Mouse (Mus musculus) stomach, embryonic 16.5 days (tissue): ENCODE measurements around the gene Cby3. TPM values are rescaled to one million over a fixed set of nuclear protein-coding genes. Genes with fewer than 3 reads are reported as not detected.
"Not testable (repeated sequence)": the region's sequence is repeated elsewhere in the genome, so short reads cannot be mapped to it uniquely, and the experiment has no call there.

Experiments
- ATAC-seq: fragments of 200-750 bp; cut with Nextera tagmentation; 2 replicates; pipeline ENCODE4 v1.8.0; 2017; ENCODE audit warnings: moderate number of reproducible peaks, moderate TSS enrichment; ENCODE audit not compliant: insufficient read depth, low FRiP score
- H3K27ac ChIP-seq: fragments of 300-500 bp; sonication (generic); 2 replicates; pipeline ENCODE4 v1.5.1; 2014; ENCODE audit warnings: low read length
- H3K27me3 ChIP-seq: fragments of 300-500 bp; sonication (generic); 2 replicates; pipeline ENCODE4 v1.6.1; 2014; ENCODE audit warnings: low read length, control low read depth, mixed read lengths; ENCODE audit not compliant: control insufficient read depth, insufficient read depth
- H3K36me3 ChIP-seq: fragments of 300-500 bp; sonication (generic); 2 replicates; pipeline ENCODE4 v1.6.1; 2014; ENCODE audit warnings: low read length; ENCODE audit not compliant: control insufficient read depth, insufficient read depth
- H3K4me1 ChIP-seq: fragments of 300-500 bp; sonication (generic); 2 replicates; pipeline ENCODE4 v1.6.1; 2014; ENCODE audit warnings: low read length, control low read depth, mixed read lengths; ENCODE audit not compliant: control insufficient read depth, insufficient read depth
- H3K4me2 ChIP-seq: fragments of 300-500 bp; sonication (generic); 2 replicates; pipeline ENCODE4 v1.6.1; 2014; ENCODE audit warnings: low read depth, low read length, mixed read lengths
- H3K4me3 ChIP-seq: fragments of 300-500 bp; sonication (generic); replicated peaks from 2 replicates; pipeline ENCODE4 v1.5.1; 2014; ENCODE audit warnings: mild to moderate bottlenecking, low read length
- H3K9ac ChIP-seq: fragments of 300-500 bp; sonication (generic); 2 replicates; pipeline ENCODE4 v1.6.1; 2014; ENCODE audit warnings: low read length
- H3K9me3 ChIP-seq: fragments of 300-500 bp; sonication (generic); replicated peaks from 2 replicates; pipeline ENCODE4 v1.6.1; 2016; ENCODE audit warnings: low read length, control low read depth; ENCODE audit not compliant: control insufficient read depth
- WGBS: fragments of 180-500 bp; shearing (Covaris S2); extraction: QIAGEN DNeasy Blood & Tissue Kit; methylation state at CpG from one replicate; pipeline ENCODE4 v1.1.7; 2014; 5-methylcytosine and 5-hydroxymethylcytosine counted together
- polyA plus RNA-seq: library from polyadenylated mRNA; unstranded; fragments of >200 nt; fragmentation: Nextera tagmentation; extraction: Ambion mirVana; gene quantifications from 2 replicates; pipeline ENCODE4 v1.2.1, GENCODE M21; 2015

Cby3 gene
- 0.19 and 0.46 TPM in 2 replicates for polyA plus RNA-seq

DNA sequence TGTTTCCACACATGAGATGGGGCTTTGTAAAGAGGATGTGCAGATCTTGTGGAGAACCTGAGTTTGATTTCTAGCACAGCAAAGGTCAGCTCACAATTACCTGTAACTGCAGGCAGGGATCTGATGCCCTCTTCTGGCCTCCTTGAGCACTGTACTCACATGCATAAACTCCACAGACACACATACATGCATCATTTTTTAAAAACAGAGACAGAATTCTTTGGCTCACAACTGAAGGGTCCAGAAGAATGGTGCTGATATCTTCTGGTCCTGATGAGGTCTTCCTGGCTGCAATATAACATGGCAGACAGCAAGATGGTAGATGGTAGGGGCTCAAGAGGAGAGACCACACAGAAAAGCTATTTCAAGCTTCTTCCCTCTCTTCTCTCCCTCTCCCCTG lies at the start of gene Cby3:
Gene Cby3 (plus strand): TSS at position 301 of the 400 bp plus-strand sequence.
- H3K27ac ChIP-seq: no peak within 1 kb of the TSS
- no peak within 1 kb of the TSS for H3K9ac ChIP-seq
- no peaks in the 10 kb centered on the region for H3K36me3 ChIP-seq
- ATAC-seq: no peak
- no peaks in the 10 kb centered on the region; the same call in 1 of the 2 replicates for H3K27me3 ChIP-seq
- H3K4me1 ChIP-seq: no peaks in the 10 kb centered on the region
- H3K4me2 ChIP-seq: no peak within 1 kb of the TSS
- H3K9me3 ChIP-seq: no peaks in the 10 kb centered on the region
- no peak within 1 kb of the TSS for H3K4me3 ChIP-seq

DNA sequence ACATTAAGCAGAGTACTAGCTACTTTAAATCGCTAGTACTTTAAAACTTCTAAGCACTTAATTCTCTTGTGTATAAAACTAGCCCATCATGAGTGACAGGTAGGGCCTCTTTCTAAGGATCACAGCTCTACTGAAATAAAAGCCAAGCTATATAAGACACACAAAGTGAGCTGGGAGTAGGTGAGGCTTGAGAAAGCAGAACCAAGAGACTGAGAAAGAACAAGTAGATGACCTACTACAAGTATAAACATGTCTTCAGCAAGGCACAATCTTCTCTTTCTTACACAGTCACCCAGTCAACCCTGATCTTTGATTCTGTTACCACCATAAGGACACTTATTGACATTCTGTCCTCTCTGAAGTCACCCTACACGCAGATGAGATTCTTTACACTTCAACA lies 41.5 kb upstream of the Cby3 start:
- Histone ChIP-seq H3K4me1 (peaks cover 5% of the 10 kb centered on the region), H3K4me2 (no peak overlapping the region), H3K27ac (0 out of 2 replicates have a peak overlapping the region, but pooled peaks have one; percentile 42), H3K9ac (no peak overlapping the region), H3K36me3 (peaks cover 6% of the 10 kb centered on the region; the same call in 1 of the 2 replicates), H3K9me3 (no peaks in the 10 kb centered on the region), H3K27me3 (no peaks in the 10 kb centered on the region), H3K4me3 (no peak overlapping the region)
- 51% methylated on average over 2 of the region's 2 CpGs for WGBS
- ATAC-seq: no peak

DNA sequence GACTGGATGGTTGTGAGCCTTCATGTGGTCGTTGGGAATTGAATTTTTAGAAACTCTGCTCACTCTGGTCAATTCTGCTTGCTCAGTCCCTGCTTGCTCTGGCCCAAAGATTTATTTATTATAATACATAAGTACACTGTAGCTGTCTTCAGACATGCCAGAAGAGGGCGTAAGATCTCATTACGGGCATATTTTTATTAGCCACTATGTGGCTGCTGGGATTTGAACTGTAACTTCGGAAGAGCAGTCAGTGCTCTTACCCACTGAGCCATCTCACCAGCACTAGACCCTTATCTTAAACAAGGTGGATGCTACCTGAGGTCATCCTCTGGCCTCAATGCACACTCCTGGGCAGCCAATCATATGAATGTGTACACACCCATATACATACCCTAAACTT lies 34.9 kb upstream of the Cby3 start:
- H3K27ac ChIP-seq, H3K36me3 ChIP-seq, H3K27me3 ChIP-seq, H3K9me3 ChIP-seq, H3K4me3 ChIP-seq, H3K4me2 ChIP-seq, H3K9ac ChIP-seq, ATAC-seq: not testable (repeated sequence)
- 77% methylated on average over 4 of the region's 4 CpGs for WGBS
- H3K4me1 ChIP-seq: peaks cover 20% of the 10 kb centered on the region

DNA sequence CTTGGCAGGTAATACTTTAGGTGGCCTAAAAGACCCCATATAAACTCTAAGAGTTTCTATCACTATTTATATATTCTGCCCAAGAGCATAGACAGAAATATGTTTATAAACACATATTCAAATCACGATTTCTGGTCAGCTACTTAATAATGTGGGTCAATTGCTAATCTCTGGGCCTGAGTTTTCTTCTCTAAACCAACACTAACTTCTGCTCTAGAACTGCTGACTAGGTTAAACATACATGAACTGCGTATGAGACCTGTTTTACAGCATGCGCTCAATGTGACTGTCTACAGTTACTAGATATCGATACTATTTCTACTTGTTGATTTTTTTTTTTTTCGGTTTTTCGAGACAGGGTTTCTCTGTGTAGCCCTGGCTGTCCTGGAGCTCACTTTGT lies 33.0 kb upstream of the Cby3 start:
- 87% methylated on average over 6 of the region's 6 CpGs for WGBS
- H3K9me3 ChIP-seq: no peaks in the 10 kb centered on the region
- no peak overlapping the region for H3K4me3 ChIP-seq
- no peaks in the 10 kb centered on the region for H3K27me3 ChIP-seq
- H3K36me3 ChIP-seq: no peaks in the 10 kb centered on the region
- no peak overlapping the region for H3K9ac ChIP-seq
- no peak overlapping the region for H3K4me2 ChIP-seq
- no peak overlapping the region for H3K27ac ChIP-seq
- no peak for ATAC-seq
- peaks cover 21% of the 10 kb centered on the region for H3K4me1 ChIP-seq

DNA sequence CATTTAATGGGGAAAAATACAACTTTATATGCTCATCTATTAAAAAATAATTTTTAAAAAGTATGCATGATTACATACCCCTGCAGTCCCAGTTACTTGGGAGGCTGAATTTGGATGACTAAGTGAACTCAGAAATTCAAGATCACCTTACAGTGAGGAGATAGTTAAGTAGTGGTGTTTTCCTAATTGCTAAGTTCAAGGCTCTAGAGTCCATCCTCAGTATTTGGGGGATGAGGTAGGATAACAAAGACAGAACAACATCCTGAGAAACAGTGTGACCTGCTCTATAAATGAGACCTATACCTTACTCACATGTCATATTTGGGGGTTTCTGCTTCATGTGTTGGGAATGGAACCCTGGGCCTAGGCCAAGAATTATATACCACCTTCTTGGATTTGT lies 31.9 kb upstream of the Cby3 start:
- peaks cover 21% of the 10 kb centered on the region for H3K4me1 ChIP-seq
- H3K9ac ChIP-seq: no peak overlapping the region
- no peak overlapping the region for H3K4me3 ChIP-seq
- no peak overlapping the region for H3K4me2 ChIP-seq
- no peaks in the 10 kb centered on the region for H3K36me3 ChIP-seq
- no peaks in the 10 kb centered on the region for H3K27me3 ChIP-seq
- no peak for ATAC-seq
- H3K9me3 ChIP-seq: no peaks in the 10 kb centered on the region
- no peak overlapping the region for H3K27ac ChIP-seq

DNA sequence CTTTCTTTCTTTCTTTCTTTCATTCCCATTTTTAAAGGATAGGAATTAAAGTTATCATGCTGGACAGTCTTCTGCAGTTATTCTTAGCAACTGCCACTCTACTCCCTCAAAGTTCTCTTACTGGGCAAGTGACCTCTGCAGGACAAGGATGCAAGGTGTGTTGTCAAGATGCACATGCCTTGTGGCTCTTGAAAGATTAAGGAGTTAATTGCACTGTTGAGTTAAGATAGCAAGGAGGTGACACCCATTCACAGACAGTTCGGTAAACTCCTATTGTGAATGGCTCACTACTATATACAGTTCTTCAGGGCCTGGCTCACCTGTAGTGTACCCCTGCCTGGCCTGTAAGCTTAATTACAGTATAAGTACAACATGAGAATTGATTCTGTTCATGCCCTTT lies 30.4 kb upstream of the Cby3 start:
- WGBS: 12% methylated on average over 1 of the region's 1 CpGs

DNA sequence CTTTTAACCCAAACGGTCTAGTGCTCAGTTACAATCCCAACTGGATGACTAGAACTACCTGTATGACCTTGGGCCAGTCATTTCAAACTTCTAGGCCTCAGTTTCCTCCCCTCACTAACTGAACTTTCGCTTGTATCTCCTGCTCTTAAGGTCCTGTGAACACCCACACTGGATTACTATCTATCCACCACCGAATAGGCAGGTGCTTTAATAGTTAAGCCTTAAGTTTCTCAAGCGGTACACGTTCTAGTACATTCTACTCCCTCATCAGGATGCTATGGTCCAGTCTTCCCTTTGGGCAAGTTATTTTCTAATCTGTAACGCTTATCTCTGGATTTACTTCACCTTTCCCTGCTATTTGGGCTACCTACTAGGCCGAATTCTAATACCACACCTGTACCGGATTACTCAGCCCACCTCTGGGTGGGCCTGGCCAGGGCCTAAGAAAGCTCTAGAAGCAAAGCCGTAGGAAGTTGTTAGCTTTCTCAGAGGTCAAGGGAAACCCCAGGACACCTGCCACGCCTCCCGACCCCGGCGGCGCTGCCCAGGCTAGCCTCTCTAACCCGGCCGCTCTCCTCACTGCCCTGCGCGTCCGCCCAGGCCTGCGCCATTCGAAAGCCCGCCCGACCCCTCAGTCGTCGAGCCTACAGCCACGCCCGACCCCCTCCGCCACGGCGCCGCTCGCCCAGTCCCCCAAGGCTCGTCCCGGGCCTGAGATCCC lies 29.4 kb upstream of the Cby3 start:
- no peaks in the 10 kb centered on the region for H3K27me3 ChIP-seq
- under 1% methylated on average over 34 of the region's 34 CpGs for WGBS
- peak overlapping the region; percentile 88 for H3K4me2 ChIP-seq

More for the DNA sequence above, 30.4 kb upstream of the Cby3 start:
- Histone ChIP-seq H3K36me3 (no peaks in the 10 kb centered on the region), H3K4me1 (peaks cover 21% of the 10 kb centered on the region), H3K9me3 (no peaks in the 10 kb centered on the region), H3K9ac (peak overlapping the region; percentile 96), H3K27me3 (no peaks in the 10 kb centered on the region), H3K4me2 (peak overlapping the region; percentile 88), H3K27ac (no peak overlapping the region), H3K4me3 (peak overlapping the region; percentile 85)
- no peak for ATAC-seq

DNA sequence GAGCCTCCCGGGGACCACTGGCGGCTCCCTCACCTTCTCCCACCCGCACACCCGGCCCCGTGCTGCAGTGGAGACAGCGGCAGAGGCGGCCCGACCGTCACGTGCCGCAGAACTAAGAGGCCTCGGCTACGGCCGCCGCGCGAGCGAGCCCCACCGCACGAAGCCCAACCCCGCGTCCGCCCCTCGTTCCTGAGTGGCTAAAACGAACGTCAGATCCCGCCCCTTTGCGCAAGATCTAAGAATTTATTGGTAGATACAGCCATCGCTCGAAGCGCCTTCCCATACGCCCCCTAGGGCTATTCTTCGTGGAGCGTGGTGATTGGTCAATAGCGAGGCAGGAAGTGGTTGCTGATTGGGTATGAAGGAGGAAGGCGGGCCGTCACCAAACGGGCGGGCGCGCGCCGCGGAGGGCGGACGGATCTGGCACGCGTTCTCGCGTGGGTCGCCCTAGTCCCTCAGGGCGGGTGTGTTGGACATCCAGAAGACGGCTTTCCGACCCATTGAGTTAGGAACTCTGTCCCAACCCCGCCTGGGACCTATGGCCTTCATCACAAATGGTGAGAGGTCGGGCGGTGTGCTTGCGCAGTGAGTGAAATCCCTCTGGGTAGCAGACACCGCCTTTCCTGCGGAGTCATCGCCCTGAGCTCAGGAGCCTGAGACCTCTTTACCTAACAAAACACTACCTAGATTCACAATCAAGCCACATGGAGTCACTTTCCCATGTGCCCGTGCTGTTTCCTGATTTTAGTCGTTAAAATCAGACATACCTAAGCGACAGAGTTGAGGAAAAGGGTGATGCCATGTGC lies 28.6 kb upstream of the Cby3 start, which contains the start of gene Canx:
Gene Canx (minus strand): TSS at position 178 of the 806 bp plus-strand sequence.
- H3K9ac ChIP-seq: peak within 1 kb of the TSS; percentile 96
- no peaks in the 10 kb centered on the region for H3K27me3 ChIP-seq
- WGBS: under 1% methylated on average over 64 of the region's 64 CpGs
- peaks cover 21% of the 10 kb centered on the region for H3K4me1 ChIP-seq
- H3K4me2 ChIP-seq: peak within 1 kb of the TSS; percentile 88
- peak within 1 kb of the TSS; percentile 85 for H3K4me3 ChIP-seq
- H3K9me3 ChIP-seq: no peaks in the 10 kb centered on the region
- H3K27ac ChIP-seq: peak within 1 kb of the TSS; percentile 90
- no peaks in the 10 kb centered on the region for H3K36me3 ChIP-seq
- ATAC-seq: peak; percentile 99

More for the DNA sequence above, 29.4 kb upstream of the Cby3 start:
- peak overlapping the region; percentile 85 for H3K4me3 ChIP-seq
- peak overlapping the region; percentile 96 for H3K9ac ChIP-seq
- no peaks in the 10 kb centered on the region for H3K36me3 ChIP-seq
- H3K27ac ChIP-seq: peak overlapping the region; percentile 85
- peaks cover 21% of the 10 kb centered on the region for H3K4me1 ChIP-seq
- ATAC-seq: peak; percentile 55; the same call in 1 of the 2 replicates
- no peaks in the 10 kb centered on the region for H3K9me3 ChIP-seq
